Mouse (Mus musculus) forebrain, embryonic 13.5 days (tissue): Measurements from ENCODE around the gene Dnah14. TPM values are rescaled to one million over a fixed set of nuclear protein-coding genes. Genes with fewer than 3 reads are reported as not detected.
"Not testable (repeated sequence)": the region's sequence is repeated elsewhere in the genome, so short reads cannot be mapped to it uniquely, and the experiment has no call there.

Source experiments
- ATAC-seq: fragments of 200-750 bp; cut with Nextera tagmentation; 2 replicates; pipeline ENCODE4 v1.8.0; 2017
- H3K27ac ChIP-seq: fragments of 300-500 bp; sonication (generic); 2 replicates; pipeline ENCODE4 v1.5.1; 2015; ENCODE audit warnings: inconsistent platforms, mild to moderate bottlenecking, moderate library complexity
- H3K27me3 ChIP-seq: fragments of 300-500 bp; sonication (generic); 2 replicates; pipeline ENCODE4 v1.6.1; 2015; ENCODE audit warnings: mild to moderate bottlenecking, inconsistent platforms
- H3K36me3 ChIP-seq: fragments of 300-500 bp; sonication (generic); 2 replicates; pipeline ENCODE4 v1.6.1; 2015; ENCODE audit warnings: mild to moderate bottlenecking, inconsistent platforms; ENCODE audit not compliant: poor library complexity, severe bottlenecking
- H3K4me1 ChIP-seq: fragments of 300-500 bp; sonication (generic); 2 replicates; pipeline ENCODE4 v1.6.1; 2015; ENCODE audit warnings: inconsistent platforms
- H3K4me2 ChIP-seq: fragments of 300-500 bp; sonication (generic); 2 replicates; pipeline ENCODE4 v1.6.1; 2015; ENCODE audit warnings: inconsistent platforms, mild to moderate bottlenecking, moderate library complexity
- H3K4me3 ChIP-seq: fragments of 300-500 bp; sonication (generic); 2 replicates; pipeline ENCODE4 v1.5.1; 2015; ENCODE audit warnings: mild to moderate bottlenecking, inconsistent platforms
- H3K9ac ChIP-seq: fragments of 300-500 bp; sonication (generic); 2 replicates; pipeline ENCODE4 v1.6.1; 2015; ENCODE audit warnings: mild to moderate bottlenecking, inconsistent platforms
- H3K9me3 ChIP-seq: fragments of 300-500 bp; sonication (generic); replicated peaks from 2 replicates; pipeline ENCODE4 v1.6.1; 2016; ENCODE audit warnings: inconsistent platforms
- WGBS: fragments of 180-500 bp; shearing (Covaris S2); methylation state at CpG from one replicate; pipeline ENCODE4 v1.1.7; 2015; 5-methylcytosine and 5-hydroxymethylcytosine counted together
- polyA plus RNA-seq: library from polyadenylated mRNA; unstranded; fragments of >200 nt; fragmentation: Nextera tagmentation; extraction: Ambion mirVana; gene quantifications from 2 replicates; pipeline ENCODE4 v1.2.1, GENCODE M21; 2015

The Dnah14 gene
- polyA plus RNA-seq, 1 experiment from 2014 or later = 2.0 TPM

DNA sequence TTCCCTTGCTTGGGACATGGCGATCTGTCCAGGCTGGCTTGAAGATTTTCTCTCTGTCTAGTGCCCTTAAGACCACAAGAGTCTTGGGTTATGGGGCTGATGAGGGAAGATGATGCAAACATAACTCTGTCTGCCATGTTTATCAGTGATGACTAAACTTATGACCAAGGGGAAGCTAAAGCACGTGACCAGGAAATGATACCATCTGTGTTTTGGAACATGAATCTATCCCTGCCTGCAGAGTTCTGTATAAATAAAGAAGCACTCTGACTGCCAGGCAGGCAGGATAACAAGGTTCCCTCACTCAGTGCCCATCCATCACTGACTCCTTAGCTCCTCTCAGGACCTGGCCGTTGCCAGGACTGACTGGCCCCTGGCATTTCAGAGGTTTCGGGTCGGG lies 157.2 kb downstream of the Dnah14 start:
- H3K36me3 ChIP-seq = no peaks in the 10 kb centered on the region
- no peak overlapping the region for H3K27ac ChIP-seq
- ATAC-seq = no peak
- WGBS = 90% methylated on average over 5 of the region's 5 CpGs
- H3K27me3 ChIP-seq = no peaks in the 10 kb centered on the region
- H3K4me2 ChIP-seq = no peak overlapping the region
- no peaks in the 10 kb centered on the region for H3K9me3 ChIP-seq
- H3K9ac ChIP-seq = no peak overlapping the region
- 0 out of 2 replicates have a peak, but pooled peaks cover 3% of the 10 kb centered on the region for H3K4me1 ChIP-seq
- no peak overlapping the region for H3K4me3 ChIP-seq

DNA sequence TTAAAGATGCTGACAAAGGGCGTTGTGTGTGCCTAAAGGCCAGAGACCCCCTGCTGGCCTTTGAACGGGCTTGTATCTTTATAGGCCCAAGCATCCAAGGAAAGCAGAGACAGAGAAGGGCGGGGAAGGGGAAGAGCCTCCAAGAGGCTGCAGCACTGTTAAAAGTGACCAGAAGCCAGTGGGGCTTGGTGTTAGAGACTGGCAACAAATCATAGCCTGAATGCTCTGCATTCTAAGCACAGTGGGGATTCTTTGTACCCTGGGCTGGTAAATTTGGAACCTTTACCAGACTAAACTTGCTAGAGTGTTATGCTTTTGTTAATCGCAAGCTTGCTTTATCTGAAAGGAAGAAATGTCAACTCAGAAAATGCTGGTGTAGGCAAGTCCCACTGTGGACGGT lies 163.9 kb downstream of the Dnah14 start:
- Histone ChIP-seq H3K9me3 (no peaks in the 10 kb centered on the region), H3K27ac (no peak overlapping the region), H3K4me1 (no peaks in the 10 kb centered on the region), H3K27me3 (no peaks in the 10 kb centered on the region), H3K4me2 (no peak overlapping the region), H3K4me3 (no peak overlapping the region), H3K9ac (no peak overlapping the region), H3K36me3 (no peaks in the 10 kb centered on the region)
- ATAC-seq = no peak
- 46% methylated on average over 5 of the region's 5 CpGs for WGBS

DNA sequence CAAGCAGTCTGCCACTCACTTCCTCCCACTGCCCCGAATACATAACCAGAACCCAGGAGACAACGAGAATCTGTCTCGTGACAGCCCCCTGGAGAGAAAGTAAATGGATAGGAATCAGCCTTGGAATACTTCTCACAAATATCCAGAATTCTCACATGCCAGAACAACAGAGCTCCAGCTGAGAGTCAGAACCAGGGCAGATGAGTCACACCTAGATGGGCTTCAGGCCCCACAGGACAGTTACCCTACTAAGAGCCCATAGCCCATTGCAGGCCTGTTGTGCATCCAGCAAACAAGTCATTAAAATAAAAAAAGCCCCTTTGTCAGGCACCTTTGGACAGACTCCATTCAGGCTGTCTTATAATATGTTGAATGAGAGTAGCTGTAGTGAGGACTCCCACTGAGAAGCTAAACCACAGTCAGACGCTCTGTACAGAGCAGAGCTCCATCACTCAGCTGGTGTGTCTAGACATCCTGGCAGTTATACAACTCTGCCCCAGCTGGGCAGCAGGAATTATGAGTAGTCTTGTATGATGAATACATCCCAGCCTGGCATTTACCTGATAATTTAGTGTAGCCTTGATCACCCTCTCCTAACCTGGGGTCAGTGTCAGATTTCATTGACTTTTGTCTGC lies 166.0 kb downstream of the Dnah14 start:
- Histone ChIP-seq H3K36me3 (no peaks in the 10 kb centered on the region), H3K4me2 (no peak overlapping the region), H3K4me1 (no peaks in the 10 kb centered on the region), H3K9me3 (no peaks in the 10 kb centered on the region), H3K9ac (no peak overlapping the region), H3K4me3 (no peak overlapping the region), H3K27ac (no peak overlapping the region), H3K27me3 (no peaks in the 10 kb centered on the region)
- no peak for ATAC-seq
- 56% methylated on average over 4 of the region's 4 CpGs for WGBS

DNA sequence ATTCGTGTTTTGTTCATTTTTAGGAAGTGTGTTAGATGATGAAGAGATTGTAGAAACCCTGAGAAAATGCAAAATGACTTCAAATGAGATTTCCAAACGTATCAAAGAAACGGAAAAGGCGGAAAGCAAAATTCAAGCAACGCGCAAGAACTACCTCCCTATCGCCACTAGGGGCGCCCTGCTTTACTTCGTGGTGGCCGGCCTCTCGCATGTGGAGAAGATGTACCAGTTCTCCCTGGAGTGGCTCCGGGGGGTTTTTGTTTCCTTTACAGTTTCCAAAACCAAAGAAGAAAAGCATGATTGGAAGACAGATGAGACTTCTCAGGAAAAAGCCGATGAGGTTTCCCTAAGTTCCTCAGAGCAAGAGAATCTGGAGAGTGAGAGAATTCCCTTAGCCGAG lies 193.0 kb downstream of the Dnah14 start:
- Histone ChIP-seq H3K4me2 (no peak overlapping the region), H3K27ac (no peak overlapping the region), H3K36me3 (no peaks in the 10 kb centered on the region), H3K4me1 (no peaks in the 10 kb centered on the region), H3K27me3 (no peaks in the 10 kb centered on the region), H3K9me3 (peaks cover 4% of the 10 kb centered on the region; the same call in 1 of the 2 replicates), H3K9ac (no peak overlapping the region), H3K4me3 (no peak overlapping the region)
- no peak for ATAC-seq
- WGBS = 58% methylated on average over 14 of the region's 14 CpGs

DNA sequence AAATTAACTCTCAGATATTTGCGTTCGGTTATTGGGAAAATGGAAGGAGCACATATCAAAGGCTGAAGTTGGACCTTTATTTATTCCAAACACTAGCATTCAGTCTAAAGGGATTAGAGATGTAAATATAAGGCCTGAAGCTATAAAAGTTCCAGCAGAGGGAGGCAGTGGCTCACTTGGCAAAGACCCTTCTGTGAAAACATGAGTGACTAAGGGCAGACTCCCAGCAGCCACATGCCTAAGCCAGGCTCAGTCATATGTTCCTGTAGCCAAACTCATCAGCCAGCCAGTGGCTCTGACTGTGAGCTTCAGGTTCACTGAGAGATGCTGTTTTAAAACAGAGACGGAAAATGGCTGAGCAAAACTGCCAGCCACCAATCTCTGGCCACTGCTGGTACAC lies 195.5 kb downstream of the Dnah14 start:
- ATAC-seq = no peak
- Histone ChIP-seq H3K9ac (no peak overlapping the region), H3K4me2 (no peak overlapping the region), H3K4me3 (no peak overlapping the region), H3K36me3 (no peaks in the 10 kb centered on the region), H3K27me3 (no peaks in the 10 kb centered on the region), H3K4me1 (no peaks in the 10 kb centered on the region), H3K27ac (no peak overlapping the region), H3K9me3 (peaks cover 4% of the 10 kb centered on the region; the same call in 1 of the 2 replicates)
- WGBS = 98% methylated on average over 3 of the region's 3 CpGs

DNA sequence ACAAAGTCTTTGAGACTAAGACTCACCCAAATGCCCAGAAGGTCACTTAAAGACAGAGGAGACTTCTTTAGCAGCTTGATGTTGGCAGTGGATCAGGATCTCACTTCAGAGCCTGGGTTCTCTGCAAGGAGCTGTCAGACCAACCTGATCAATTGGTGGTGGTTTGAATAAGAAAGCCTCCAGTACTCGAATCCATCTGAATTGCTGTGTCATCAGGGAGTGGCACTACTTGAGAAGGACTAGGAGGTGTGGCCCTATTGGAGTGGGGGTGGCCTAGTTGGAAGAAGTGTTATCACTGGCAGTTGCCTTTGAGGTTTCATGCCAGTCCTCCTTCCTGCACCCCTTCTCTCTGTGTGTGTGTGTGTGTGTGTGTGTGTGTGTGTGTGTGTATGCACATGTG lies 200.2 kb downstream of the Dnah14 start:
- no peak overlapping the region for H3K4me3 ChIP-seq
- no peaks in the 10 kb centered on the region for H3K36me3 ChIP-seq
- no peak overlapping the region for H3K4me2 ChIP-seq
- no peak for ATAC-seq
- H3K27me3 ChIP-seq = no peaks in the 10 kb centered on the region
- H3K9ac ChIP-seq = no peak overlapping the region
- H3K9me3 ChIP-seq = no peaks in the 10 kb centered on the region
- no peaks in the 10 kb centered on the region for H3K4me1 ChIP-seq
- H3K27ac ChIP-seq = no peak overlapping the region
- 72% methylated on average over 1 of the region's 1 CpGs for WGBS

DNA sequence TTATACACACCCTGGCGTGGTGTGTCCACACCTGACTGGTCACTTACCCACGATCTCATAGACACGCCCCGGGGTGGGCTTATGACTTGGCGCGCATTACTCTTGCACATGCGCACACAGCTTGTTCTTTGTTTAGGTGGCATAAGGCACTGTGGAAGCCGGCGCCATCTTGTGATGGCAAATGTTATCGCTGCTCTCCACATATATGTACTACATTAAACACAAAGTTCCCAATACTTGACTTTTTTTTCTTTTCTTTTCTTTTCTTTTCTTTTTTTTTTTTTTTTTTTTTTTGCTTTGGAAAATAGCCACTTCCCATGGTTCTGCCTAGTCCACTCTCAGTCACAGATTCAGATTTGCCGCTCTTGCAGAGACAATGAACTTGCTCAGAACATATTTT lies 206.2 kb downstream of the Dnah14 start:
- H3K4me1 ChIP-seq, H3K27me3 ChIP-seq, H3K36me3 ChIP-seq, ATAC-seq, H3K9ac ChIP-seq, H3K27ac ChIP-seq, H3K4me2 ChIP-seq, H3K9me3 ChIP-seq, H3K4me3 ChIP-seq: not testable (repeated sequence)
- WGBS = 93% methylated on average over 11 of the region's 11 CpGs

DNA sequence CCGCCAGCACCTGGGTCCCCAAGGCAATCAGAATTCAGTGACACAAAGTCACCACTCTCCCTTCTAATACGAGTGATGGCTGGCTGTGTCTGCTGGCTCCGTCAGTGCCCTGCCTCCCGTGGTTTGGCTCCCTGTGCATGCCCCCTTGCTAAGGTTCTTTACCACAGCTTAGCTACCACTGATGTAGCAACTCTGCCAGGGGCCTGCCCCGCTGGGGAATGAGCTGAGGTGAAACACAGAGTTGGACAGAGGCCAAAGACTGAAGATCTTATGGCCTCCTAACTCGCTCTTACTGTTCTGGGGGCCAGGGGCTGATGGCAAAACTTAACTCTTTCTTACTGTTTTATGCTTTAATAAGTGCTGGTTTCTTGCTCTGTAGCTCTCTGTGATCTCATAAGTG lies 213.6 kb downstream of the Dnah14 start:
- WGBS = 47% methylated on average over 6 of the region's 6 CpGs

DNA sequence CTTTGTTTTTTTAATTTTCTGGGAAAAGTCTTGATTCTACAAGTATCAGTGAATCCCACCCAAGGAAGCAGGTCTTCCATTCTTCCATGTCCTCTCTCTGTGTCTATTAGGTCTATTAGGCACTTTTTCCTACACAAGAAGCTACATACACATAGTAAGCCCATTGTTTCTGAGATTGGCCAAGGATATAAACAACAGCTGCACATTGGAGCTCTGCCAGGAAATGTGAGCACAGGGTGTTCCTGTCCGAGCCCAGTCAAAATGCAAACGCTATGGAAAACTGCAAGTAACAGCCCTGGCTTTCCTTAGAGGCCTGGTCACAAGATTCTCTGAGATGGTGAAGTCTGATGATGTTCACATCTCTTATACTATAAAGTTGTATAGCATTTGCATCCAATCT lies 217.2 kb downstream of the Dnah14 start:
- 54% methylated on average over 2 of the region's 2 CpGs for WGBS
- Histone ChIP-seq H3K4me1 (peaks cover 8% of the 10 kb centered on the region; the same call in 1 of the 2 replicates), H3K4me3 (no peak overlapping the region), H3K4me2 (no peak overlapping the region), H3K27ac (no peak overlapping the region), H3K9me3 (no peaks in the 10 kb centered on the region), H3K36me3 (no peaks in the 10 kb centered on the region), H3K27me3 (no peaks in the 10 kb centered on the region), H3K9ac (no peak overlapping the region)
- ATAC-seq = no peak

More for the DNA sequence above, 213.6 kb downstream of the Dnah14 start:
- Histone ChIP-seq H3K4me3 (no peak overlapping the region), H3K4me2 (no peak overlapping the region), H3K27me3 (no peaks in the 10 kb centered on the region), H3K9ac (no peak overlapping the region), H3K4me1 (peaks cover 8% of the 10 kb centered on the region; the same call in 1 of the 2 replicates), H3K36me3 (no peaks in the 10 kb centered on the region), H3K9me3 (no peaks in the 10 kb centered on the region), H3K27ac (no peak overlapping the region)
- no peak for ATAC-seq

DNA sequence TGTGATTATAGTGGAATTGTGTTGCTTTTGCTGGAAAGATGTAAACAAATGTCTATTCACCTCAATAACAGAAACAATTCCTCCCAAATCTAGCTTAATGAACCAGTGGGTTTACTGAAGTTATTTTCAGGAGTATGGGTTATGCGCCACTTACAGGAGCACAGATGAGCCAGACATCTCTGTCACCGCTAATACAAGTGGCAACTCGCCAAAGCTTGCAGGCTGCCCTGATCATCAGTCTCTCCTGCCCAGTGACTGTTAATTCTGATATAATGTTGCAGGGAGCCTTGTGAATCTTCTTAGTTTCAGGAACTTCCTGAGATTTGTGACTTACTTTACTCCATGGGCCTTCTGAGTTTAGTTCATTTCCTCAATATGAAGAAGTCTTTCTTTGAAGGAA lies 223.6 kb downstream of the Dnah14 start:
- H3K27me3 ChIP-seq = no peaks in the 10 kb centered on the region
- H3K4me1 ChIP-seq = no peaks in the 10 kb centered on the region
- H3K9me3 ChIP-seq = no peaks in the 10 kb centered on the region
- ATAC-seq = no peak
- 81% methylated on average over 3 of the region's 3 CpGs for WGBS
- H3K27ac ChIP-seq = no peak overlapping the region
- H3K4me3 ChIP-seq = no peak overlapping the region
- H3K9ac ChIP-seq = no peak overlapping the region
- H3K4me2 ChIP-seq = no peak overlapping the region
- no peaks in the 10 kb centered on the region for H3K36me3 ChIP-seq

DNA sequence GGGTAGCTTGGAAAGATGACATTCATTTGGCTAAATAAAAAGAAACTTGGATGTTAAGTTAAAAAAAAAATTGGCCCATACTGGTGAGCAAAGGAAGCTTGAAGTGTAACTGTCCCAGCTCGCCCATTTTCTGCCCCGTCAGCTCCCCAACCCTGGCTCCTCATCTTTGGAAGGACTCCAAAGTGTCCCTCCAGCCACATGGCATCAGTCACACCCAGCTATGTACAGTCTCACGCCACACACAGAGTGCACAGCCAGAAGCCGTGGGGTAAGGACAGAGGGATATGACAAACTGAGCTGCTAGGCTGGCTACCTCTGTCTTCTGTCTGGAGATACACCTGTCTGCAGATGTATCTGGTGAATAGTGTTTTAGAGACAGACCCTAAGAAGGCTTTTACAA lies 224.3 kb downstream of the Dnah14 start:
- 84% methylated on average over 4 of the region's 4 CpGs for WGBS
- no peak overlapping the region for H3K4me2 ChIP-seq
- H3K9ac ChIP-seq = no peak overlapping the region
- ATAC-seq = no peak
- no peaks in the 10 kb centered on the region for H3K9me3 ChIP-seq
- no peak overlapping the region for H3K4me3 ChIP-seq
- no peaks in the 10 kb centered on the region for H3K27me3 ChIP-seq
- no peaks in the 10 kb centered on the region for H3K4me1 ChIP-seq
- H3K36me3 ChIP-seq = no peaks in the 10 kb centered on the region
- no peak overlapping the region for H3K27ac ChIP-seq

DNA sequence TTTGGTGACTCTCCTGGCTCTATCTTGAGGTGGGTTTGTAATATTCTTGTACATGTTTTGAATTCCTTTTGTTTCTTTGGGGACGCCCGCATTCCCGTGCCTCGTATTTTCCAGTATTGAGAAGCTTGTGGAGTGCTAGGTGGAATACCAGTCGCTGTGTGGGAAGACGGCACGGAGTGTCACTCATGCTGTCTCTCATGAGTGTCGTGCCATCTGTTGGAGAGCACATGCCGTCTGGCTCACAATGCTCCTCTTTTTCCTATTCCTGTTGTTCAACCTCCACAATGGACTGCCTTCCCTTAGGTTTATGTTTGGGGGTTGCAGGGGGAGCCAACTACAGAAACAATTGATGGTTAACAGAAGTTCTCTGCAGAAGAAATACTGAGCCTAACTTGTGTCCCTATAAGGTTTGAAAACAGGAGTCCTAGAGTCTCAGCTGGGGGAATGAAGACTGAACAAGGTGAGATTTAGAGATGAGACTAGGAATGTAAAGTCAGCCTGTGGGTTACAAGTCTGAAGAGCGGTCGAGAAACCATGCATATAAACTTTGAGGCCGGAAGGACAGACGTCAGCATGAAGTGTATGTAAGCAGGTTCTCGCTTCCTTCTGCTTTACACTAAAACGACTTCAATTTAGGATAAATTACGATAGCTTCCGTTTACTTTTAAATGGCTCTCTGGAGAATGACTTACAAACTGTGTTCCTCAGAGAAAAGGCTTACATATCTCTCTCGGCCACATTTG lies 235.3 kb downstream of the Dnah14 start:
- no peaks in the 10 kb centered on the region for H3K27me3 ChIP-seq
- no peaks in the 10 kb centered on the region for H3K9me3 ChIP-seq
- H3K36me3 ChIP-seq = peaks cover 37% of the 10 kb centered on the region
- no peak for ATAC-seq
- no peaks in the 10 kb centered on the region for H3K4me1 ChIP-seq
- WGBS = 90% methylated on average over 18 of the region's 18 CpGs
- no peak overlapping the region for H3K9ac ChIP-seq
- peak overlapping the region; percentile 12; the same call in 1 of the 2 replicates for H3K27ac ChIP-seq
- no peak overlapping the region for H3K4me3 ChIP-seq
- H3K4me2 ChIP-seq = no peak overlapping the region

DNA sequence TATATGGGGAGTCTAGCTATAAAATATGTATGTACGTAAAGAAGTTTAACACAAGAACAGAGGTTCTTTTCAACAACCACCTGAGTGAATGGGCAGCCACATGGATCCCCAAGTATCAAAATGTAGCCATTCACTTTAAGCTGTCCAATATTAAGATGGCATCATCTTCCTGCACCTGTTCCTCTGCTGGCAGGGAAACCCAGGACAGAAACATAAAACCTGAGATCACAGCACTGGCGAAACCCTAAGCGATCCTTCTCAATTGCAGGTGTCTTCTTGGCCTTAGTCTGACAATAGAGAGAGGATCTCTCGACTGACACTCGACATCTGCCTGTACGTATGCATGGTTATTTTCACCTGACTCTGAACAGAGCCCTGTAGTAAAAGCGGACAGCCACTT lies 250.4 kb downstream of the Dnah14 start:
- Histone ChIP-seq H3K36me3 (peaks cover 99% of the 10 kb centered on the region), H3K4me2 (no peak overlapping the region), H3K4me3 (no peak overlapping the region), H3K9me3 (no peaks in the 10 kb centered on the region), H3K4me1 (no peaks in the 10 kb centered on the region), H3K27ac (no peak overlapping the region), H3K9ac (no peak overlapping the region), H3K27me3 (no peaks in the 10 kb centered on the region)
- WGBS = 97% methylated on average over 7 of the region's 7 CpGs
- ATAC-seq = no peak
